Comparison of ENCODE assay signal across 10 mouse cellular contexts in genomic region chrX:152146691-152147090, GRCm38 (mm10). TPM values are rescaled to one million over a fixed set of nuclear protein-coding genes. Genes with fewer than 3 reads are reported as not detected.
DNase-seq lines count a peak whose midpoint lies in the region; ATAC-seq and TF ChIP-seq lines count a peak whose summit lies in the region.
"Had no signal": no experiment of that assay in that cellular context is flagged by ENCODE, and none has a peak within 500 bp of the region (broad histone marks: within the 10 kb centered on the region; RNA-seq: fewer than 3 reads in every experiment).

No protein-coding gene starts in this region.

- H3K4me3 ChIP-seq in heart, embryonic 13.5 days = no peak overlapping the region
- no peak overlapping the region for H3K4me3 ChIP-seq in midbrain, embryonic 13.5 days (replicated peaks)
- no peak overlapping the region for H3K4me3 ChIP-seq in midbrain, embryonic 11.5 days (ENCODE audit: low read depth, low read length)
- peak overlapping the region; percentile 97 for H3K4me3 ChIP-seq in cortical plate, adult 2 months (ENCODE audit: insufficient read depth, low read length)
- no peak overlapping the region for H3K4me3 ChIP-seq in neural tube, embryonic 14.5 days (ENCODE audit: low read depth, low read length)
- H3K4me3 ChIP-seq: heart, embryonic 10.5 days; lung, embryonic 15.5 days had no signal

- H3K36me3 ChIP-seq in heart, embryonic 13.5 days = no peaks in the 10 kb centered on the region
- H3K36me3 ChIP-seq in midbrain, embryonic 13.5 days = no peaks in the 10 kb centered on the region
- H3K36me3 ChIP-seq in midbrain, embryonic 11.5 days (ENCODE audit: control insufficient read depth, insufficient read depth, low read length) = no peaks in the 10 kb centered on the region
- H3K36me3 ChIP-seq in neural tube, embryonic 14.5 days (ENCODE audit: control insufficient read depth, insufficient read depth, low read length) = no peaks in the 10 kb centered on the region
- H3K36me3 ChIP-seq: heart, embryonic 10.5 days; lung, embryonic 15.5 days had no signal

- peak overlapping the region; percentile 76; the same call in 1 of the 2 replicates for H3K4me2 ChIP-seq in heart, embryonic 13.5 days
- peak overlapping the region; percentile 68; the same call in 1 of the 2 replicates for H3K4me2 ChIP-seq in midbrain, embryonic 13.5 days (replicated peaks)
- H3K4me2 ChIP-seq in midbrain, embryonic 11.5 days = no peak overlapping the region
- H3K4me2 ChIP-seq in neural tube, embryonic 14.5 days (ENCODE audit: low read depth, low read length) = peak overlapping the region; percentile 55; the same call in 1 of the 2 replicates

- TF ChIP-seq POLR2A in cortical plate, adult 2 months (IDR thresholded peaks at IDR 0.05; ENCODE audit: extremely low read depth, insufficient read depth, low read length) = no peak

- peaks cover 85% of the 10 kb centered on the region for H3K27me3 ChIP-seq in heart, embryonic 13.5 days (replicated peaks)
- peaks cover 94% of the 10 kb centered on the region for H3K27me3 ChIP-seq in midbrain, embryonic 13.5 days
- peaks cover 54% of the 10 kb centered on the region for H3K27me3 ChIP-seq in midbrain, embryonic 11.5 days (ENCODE audit: control insufficient read depth, insufficient read depth, low read length)
- peaks cover 20% of the 10 kb centered on the region for H3K27me3 ChIP-seq in neural tube, embryonic 14.5 days (ENCODE audit: control insufficient read depth, insufficient read depth, low read length)

- H3K9ac ChIP-seq in heart, embryonic 13.5 days = no peak overlapping the region
- no peak overlapping the region for H3K9ac ChIP-seq in midbrain, embryonic 13.5 days (replicated peaks)
- H3K9ac ChIP-seq in midbrain, embryonic 11.5 days (ENCODE audit: low read length) = no peak overlapping the region
- H3K9ac ChIP-seq in neural tube, embryonic 14.5 days (replicated peaks; ENCODE audit: low read depth, low read length) = no peak overlapping the region
- H3K9ac ChIP-seq: lung, embryonic 15.5 days had no signal

- WGBS in heart, embryonic 13.5 days = 58% methylated on average over 2 of the region's 2 CpGs
- WGBS in midbrain, embryonic 13.5 days = 79% methylated on average over 2 of the region's 2 CpGs
- 75% methylated on average over 2 of the region's 2 CpGs for WGBS in midbrain, embryonic 11.5 days
- 95% methylated on average over 2 of the region's 2 CpGs for WGBS in neural tube, embryonic 14.5 days

- TF ChIP-seq CTCF in cortical plate, adult 2 months (IDR thresholded peaks at IDR 0.05; ENCODE audit: extremely low read depth, insufficient read depth, low read length) = no peak

- H3K4me1 ChIP-seq in heart, embryonic 13.5 days = peaks cover 34% of the 10 kb centered on the region
- peaks cover 15% of the 10 kb centered on the region for H3K4me1 ChIP-seq in midbrain, embryonic 13.5 days (replicated peaks)
- H3K4me1 ChIP-seq in midbrain, embryonic 11.5 days (ENCODE audit: control insufficient read depth, insufficient read depth, low read length) = no peaks in the 10 kb centered on the region
- peaks cover 8% of the 10 kb centered on the region; the same call in 1 of the 2 replicates for H3K4me1 ChIP-seq in cortical plate, adult 2 months (ENCODE audit: control insufficient read depth, insufficient read depth, low read length)
- no peaks in the 10 kb centered on the region for H3K4me1 ChIP-seq in neural tube, embryonic 14.5 days (ENCODE audit: control insufficient read depth, insufficient read depth, low read length)
- H3K4me1 ChIP-seq: lung, embryonic 15.5 days had no signal

- ATAC-seq in heart, embryonic 13.5 days (ENCODE audit: extremely low read depth, insufficient number of reproducible peaks, low FRiP score, low TSS enrichment) = no peak
- no peak for ATAC-seq in midbrain, embryonic 13.5 days
- ATAC-seq in midbrain, embryonic 11.5 days (ENCODE audit: low FRiP score) = no peak
- ATAC-seq in neural tube, embryonic 14.5 days (ENCODE audit: low read depth) = no peak

- no peaks in the 10 kb centered on the region for H3K9me3 ChIP-seq in heart, embryonic 13.5 days
- H3K9me3 ChIP-seq in midbrain, embryonic 13.5 days = no peaks in the 10 kb centered on the region
- H3K9me3 ChIP-seq in midbrain, embryonic 11.5 days (ENCODE audit: control insufficient read depth, low read length) = no peaks in the 10 kb centered on the region
- H3K9me3 ChIP-seq in neural tube, embryonic 14.5 days (ENCODE audit: control insufficient read depth, low read length) = no peaks in the 10 kb centered on the region
- H3K9me3 ChIP-seq: heart, embryonic 10.5 days; lung, embryonic 15.5 days had no signal

- H3K27ac ChIP-seq in heart, embryonic 13.5 days (replicated peaks) = no peak overlapping the region
- H3K27ac ChIP-seq in midbrain, embryonic 13.5 days = no peak overlapping the region
- no peak overlapping the region for H3K27ac ChIP-seq in midbrain, embryonic 11.5 days (ENCODE audit: low read depth, low read length)
- H3K27ac ChIP-seq in cortical plate, adult 2 months (ENCODE audit: insufficient read depth, low read length) = peak overlapping the region; percentile 66
- no peak overlapping the region for H3K27ac ChIP-seq in neural tube, embryonic 14.5 days (ENCODE audit: low read depth, low read length)
- H3K27ac ChIP-seq: heart, embryonic 10.5 days; lung, embryonic 15.5 days had no signal

- no peak for DNase-seq in heart, adult 9 months (ENCODE audit: low spot score in 2 of 2)
- DNase-seq in midbrain, embryonic 11.5 days (ENCODE audit: low spot score, missing footprints) = no peak
- DNase-seq in embryo, embryonic 11 days = no peak
- DNase-seq in left cerebral cortex, adult 11 months (ENCODE audit: low spot score) = no peak

RNA-seq across cellular contexts. Expression of gene Iqsec2, which starts 2.6 kb away (rescaled TPM):
- polyA plus RNA-seq in heart, embryonic 13.5 days (2015; fragmentation: Nextera tagmentation; extraction: Ambion mirVana) = 31.3 and 34.1 TPM in 2 replicates
- 3.2 TPM in 2 replicates for polyA plus RNA-seq in midbrain, embryonic 13.5 days (2015; fragmentation: Nextera tagmentation; extraction: Ambion mirVana)
- 1.1 and 1.8 TPM in 2 replicates for polyA plus RNA-seq in midbrain, embryonic 11.5 days (2014; fragmentation: Nextera tagmentation; extraction: Ambion mirVana)
- polyA plus RNA-seq in cortical plate, adult 2 months (2012; rRNA removed) = 52.8 and 55.6 TPM in 2 replicates
- 10.5 and 10.7 TPM in 2 replicates for polyA plus RNA-seq in neural tube, embryonic 14.5 days (2014; fragmentation: Nextera tagmentation; extraction: Ambion mirVana)
